Mouse (Mus musculus) MN1 (cell line): ENCODE results near the gene Krtap17-1.

Experiments
- DNase-seq: peaks from one replicate; pipeline ENCODE4 v3.0.0-alpha.2; 2016; ENCODE audit warnings: low spot score

Gene Krtap17-1

GRCm38 (mm10) chr11:99964213-99964612 lies 29.6 kb downstream of the Krtap17-1 start:
- DNase-seq, result no peak

GRCm38 (mm10) chr11:99948175-99948574 lies 45.6 kb downstream of the Krtap17-1 start, which contains the start of gene Krtap9-5:
TSS of gene Krtap9-5 (plus strand) at chr11:99948475.
- DNase-seq, result no peak
